Mouse (Mus musculus): ENCODE measurements at regions not wholly inside any gene's neighbourhood (a gene's known extent, or its start where the extent isn't known, plus 50 kb on each side); places are given as distances from the start of the nearest gene placed in this dataset.

DNA sequence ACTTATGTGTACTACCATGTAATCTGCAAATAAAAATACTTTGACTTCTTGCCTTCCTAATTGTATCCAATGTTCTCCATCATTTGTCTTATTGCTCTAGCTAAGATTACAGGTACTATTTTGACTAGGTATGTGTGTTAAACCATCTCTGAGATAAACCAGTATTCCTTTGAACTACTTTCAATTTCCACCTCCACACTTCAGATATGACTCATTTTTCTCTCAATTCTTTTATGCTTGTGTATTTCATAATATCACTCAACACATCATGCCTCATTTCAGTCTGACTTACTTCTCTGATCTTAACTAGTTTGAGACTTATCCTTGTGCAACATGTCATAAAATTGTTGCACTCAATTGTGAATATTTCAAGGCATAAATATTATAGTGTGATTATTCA is 388.9 kb downstream of the Arl4a start:
- TF ChIP-seq CTCF (IDR thresholded peaks at IDR 0.05; ENCODE audit: low read depth, low read length) (no peak), GATA1 (IDR thresholded peaks at IDR 0.05; ENCODE audit: borderline replicate concordance, low read length) (no peak)

Data from G1E (cell line).